In genomic region chr19:5221926-5222325, GRCm38 (mm10) we compare ENCODE assay signal across 24 mouse cellular contexts.
"Had no signal": no experiment of that assay in that cellular context is flagged by ENCODE, and none has a peak within 500 bp of the region (broad histone marks: within the 10 kb centered on the region; RNA-seq: fewer than 3 reads in every experiment).

No protein-coding gene starts in this region.

- H3K9me3 ChIP-seq: heart, embryonic 10.5 days; heart, embryonic 12.5 days; hindbrain, embryonic 10.5 days; hindbrain, embryonic 12.5 days; limb, embryonic 10.5 days; limb, embryonic 12.5 days; liver, embryonic 13.5 days had no signal

- ATAC-seq: hindbrain, postnatal 0 days; intestine, embryonic 16.5 days had no signal

- DNase-seq: gastrocnemius, postnatal 14 days; gastrocnemius, postnatal 36 days; heart, adult 11 months; heart, postnatal 10 days; heart, postnatal 4 days; kidney, adult 11 months; kidney, adult 2 months; kidney, postnatal 10 days; kidney, postnatal 25 days; kidney, postnatal 4 days; liver; liver, embryonic 13.5 days had no signal

- H3K27me3 ChIP-seq: heart, embryonic 12.5 days; hindbrain, embryonic 12.5 days; limb, embryonic 12.5 days; liver, embryonic 13.5 days had no signal

- H3K27ac ChIP-seq: heart, embryonic 10.5 days; hindbrain, embryonic 10.5 days; hindbrain, embryonic 12.5 days; hindbrain, embryonic 14.5 days; hindbrain, postnatal 0 days; layer of hippocampus, adult 2 months; left cerebral cortex, adult 2 months; limb, embryonic 10.5 days; limb, embryonic 12.5 days; liver, embryonic 13.5 days had no signal

- H3K4me1 ChIP-seq: hindbrain, embryonic 12.5 days; limb, embryonic 10.5 days; limb, embryonic 12.5 days had no signal

- H3K4me3 ChIP-seq: heart, embryonic 10.5 days; heart, embryonic 12.5 days; hindbrain, embryonic 10.5 days; hindbrain, embryonic 12.5 days; layer of hippocampus, adult 2 months; left cerebral cortex, adult 2 months; limb, embryonic 10.5 days; limb, embryonic 12.5 days; liver, embryonic 13.5 days had no signal

- H3K9ac ChIP-seq: heart, embryonic 12.5 days; hindbrain, embryonic 12.5 days; hindbrain, embryonic 14.5 days; limb, embryonic 12.5 days; liver, embryonic 13.5 days had no signal

- H3K4me2 ChIP-seq: heart, embryonic 12.5 days; hindbrain, embryonic 12.5 days; hindbrain, embryonic 14.5 days; limb, embryonic 12.5 days; liver, embryonic 11.5 days; liver, embryonic 13.5 days had no signal

- H3K36me3 ChIP-seq: heart, embryonic 10.5 days; heart, embryonic 12.5 days; hindbrain, embryonic 10.5 days; hindbrain, embryonic 12.5 days; limb, embryonic 10.5 days; limb, embryonic 12.5 days; liver, embryonic 13.5 days had no signal
